Mouse (Mus musculus) spleen, embryonic (tissue): ENCODE data around the gene Ptcra.
"Not testable (repeated sequence)": the region's sequence is repeated elsewhere in the genome, so short reads cannot be mapped to it uniquely, and the experiment has no call there.

Source experiments
- CTCF ChIA-PET: fragments of 350-600 bp; sonication (Branson Sonifier 250); formaldehyde crosslinking; loops from one replicate; lab custom pipeline; 2022; lab: Charles Lee

Gene Ptcra

GRCm38 (mm10) chr17:46772038-46772403 lies 8.5 kb upstream of the Ptcra start:
- CTCF ChIA-PET: interaction anchor here (0.7 kb wide), 1 partner anchor 190 kb away, joined by 3 read pairs; no protein-coding TSS in a partner anchor

DNA sequence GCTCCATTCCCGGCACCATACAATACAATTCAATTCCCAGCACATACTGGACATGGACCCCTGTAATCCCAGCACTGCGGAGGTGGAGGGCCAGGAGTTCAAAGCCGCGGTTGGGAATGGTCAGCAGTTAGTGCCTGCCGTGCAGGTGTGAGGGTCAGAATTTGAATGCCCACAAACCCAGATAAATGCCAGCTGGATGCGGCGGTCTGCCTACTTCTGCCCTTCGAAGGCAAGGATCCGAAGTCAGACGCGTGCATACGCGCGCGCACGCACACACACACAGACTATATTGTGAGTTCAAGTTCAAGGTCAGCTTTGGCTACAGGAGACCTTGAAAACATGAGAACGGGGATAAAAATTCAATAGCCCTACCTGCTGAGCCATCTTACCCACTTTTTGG lies 8.1 kb upstream of the Ptcra start:
- CTCF ChIA-PET: interaction anchor here (0.6 to 0.7 kb wide), 2 partner anchors 96 to 190 kb away, joined by 3 read pairs; no protein-coding TSS in a partner anchor

DNA sequence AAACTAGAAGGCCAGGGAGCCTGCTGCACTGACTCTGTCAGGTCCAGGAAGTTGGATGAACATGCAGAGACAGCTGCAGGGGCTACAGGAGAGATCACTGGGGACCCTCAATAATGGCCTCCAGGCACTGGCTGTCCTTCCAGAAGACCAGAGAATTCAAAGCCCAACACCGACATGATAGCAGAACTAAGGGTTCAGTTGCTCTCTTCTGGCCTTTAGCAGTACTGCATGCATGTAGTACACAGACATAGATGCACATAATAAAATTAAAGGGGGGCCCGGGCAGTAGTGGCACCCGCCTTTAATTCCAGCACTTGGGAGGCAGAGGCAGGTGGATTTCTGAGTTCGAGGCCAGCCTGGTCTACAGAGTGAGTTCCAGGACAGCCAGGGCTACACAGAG lies 7.5 kb upstream of the Ptcra start:
- CTCF ChIA-PET: interaction anchor here (0.6 to 0.7 kb wide), 2 partner anchors 96 to 189 kb away, joined by 3 read pairs; no protein-coding TSS in a partner anchor

- CTCF ChIA-PET: no interaction called here
These were observed 7.0 kb upstream of the Ptcra start for GRCm38 (mm10) chr17:46770546-46770945.

- CTCF ChIA-PET: no interaction called here
These were observed 4.4 kb upstream of the Ptcra start for GRCm38 (mm10) chr17:46767868-46768267.

GRCm38 (mm10) chr17:46764916-46765315 lies 1.4 kb upstream of the Ptcra start:
- CTCF ChIA-PET: not testable (repeated sequence)

- CTCF ChIA-PET: no interaction called here
These were observed 4.8 kb downstream of the Ptcra start for GRCm38 (mm10) chr17:46758753-46759152.

DNA sequence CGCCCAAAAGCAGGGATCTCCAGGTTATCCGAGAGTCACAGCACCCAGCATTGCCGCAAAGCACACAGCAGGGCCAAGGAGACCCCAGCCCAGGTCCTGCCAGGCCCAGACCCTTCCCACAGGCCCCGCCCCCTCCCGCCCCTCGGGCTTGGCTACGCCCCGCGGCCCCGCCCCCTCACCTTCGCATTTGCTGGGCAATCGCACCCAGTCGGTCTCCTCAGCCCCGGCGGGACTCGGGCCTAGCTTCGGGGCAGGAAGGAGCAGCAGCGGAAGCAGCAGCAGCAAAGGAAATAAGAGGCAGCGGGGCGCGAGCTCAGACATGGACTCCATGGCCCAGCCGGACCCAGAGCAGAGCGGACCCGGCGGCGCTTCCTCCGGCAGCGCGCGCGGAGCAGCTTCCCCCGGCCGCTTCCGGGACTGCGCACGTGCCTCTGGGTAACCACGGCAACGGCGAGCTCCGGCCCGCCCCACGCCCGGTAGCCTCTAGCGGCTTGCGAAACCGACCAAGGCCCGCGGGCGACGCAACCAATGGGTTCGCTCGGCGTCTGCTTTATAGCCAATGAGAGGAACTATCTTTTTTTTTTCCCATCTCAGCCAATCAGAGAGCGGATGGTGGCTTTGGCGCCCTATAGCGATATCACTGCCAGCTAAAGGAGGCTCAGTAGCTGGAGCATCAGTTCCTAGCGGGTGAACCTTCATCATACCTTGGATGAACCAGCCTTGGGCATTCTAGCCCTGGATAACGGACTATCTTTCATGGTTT lies 11.5 kb downstream of the Ptcra start, which contains the start of gene Cnpy3:
TSS of gene Cnpy3 (minus strand) at position 421 of the 763 bp plus-strand sequence.
- CTCF ChIA-PET: interaction anchor here (0.6 to 0.9 kb wide), 3 partner anchors 30 to 118 kb away, joined by 3 to 14 read pairs (median 4); partner anchors contain the start of gene Rpl7l1

DNA sequence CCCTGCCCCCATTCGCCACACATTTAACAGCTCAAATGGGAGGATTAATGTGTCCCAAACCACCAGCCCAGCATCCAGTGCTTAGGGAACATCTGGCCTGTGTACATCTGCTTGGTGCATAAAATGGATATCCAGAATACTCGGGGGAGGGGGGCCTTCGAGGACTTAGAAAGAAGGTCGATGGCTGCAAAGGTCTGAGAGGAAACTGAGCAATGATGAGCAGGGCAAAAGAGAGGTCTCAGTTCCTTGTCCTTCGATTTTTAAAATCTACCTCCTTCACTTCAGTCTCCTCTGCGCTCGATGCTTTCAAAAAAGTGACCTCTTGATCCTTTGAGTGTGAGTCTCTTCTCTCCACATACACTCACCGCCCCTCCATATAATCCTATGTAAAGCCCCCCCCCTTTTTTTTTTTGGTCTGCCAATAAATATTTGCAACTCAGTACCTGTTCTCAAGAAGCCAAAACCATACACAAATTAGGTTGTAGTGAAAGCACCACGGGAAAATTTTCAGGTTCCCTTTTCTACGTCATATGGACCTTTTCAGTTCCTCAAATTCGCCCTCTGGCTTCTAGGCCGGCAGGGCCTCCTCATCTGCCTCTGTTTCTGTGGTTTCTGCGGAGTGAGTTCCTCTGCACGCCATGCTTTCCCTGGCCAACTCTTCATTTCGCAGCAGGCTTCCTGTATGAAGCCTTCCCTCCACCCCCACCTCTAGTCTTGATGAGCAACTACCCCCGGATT lies 12.3 kb downstream of the Ptcra start:
- CTCF ChIA-PET: interaction anchor here (0.6 to 0.9 kb wide), 2 partner anchors 31 to 114 kb away, joined by 3 to 6 read pairs; partner anchors contain the start of gene Rpl7l1

DNA sequence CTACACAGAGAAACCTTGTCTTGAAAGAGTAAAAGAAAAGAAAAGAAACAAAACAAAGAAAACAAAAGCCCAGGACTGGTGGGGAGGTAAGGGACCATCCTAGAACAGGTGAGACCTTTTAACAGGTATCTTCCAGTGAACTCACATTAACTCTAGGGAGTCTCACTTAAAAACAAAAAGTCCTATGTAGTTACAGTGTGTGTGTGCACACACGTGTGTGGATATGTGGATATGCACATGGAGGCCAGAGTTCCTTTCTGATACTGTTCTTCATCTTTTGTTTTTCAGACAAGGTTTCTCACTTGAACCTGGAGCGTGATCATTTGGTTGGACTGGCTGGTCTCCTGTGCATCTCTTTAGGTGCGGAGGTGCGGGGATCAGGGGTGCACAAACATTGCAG lies 12.9 kb downstream of the Ptcra start:
- CTCF ChIA-PET: interaction anchor here (0.6 kb wide), 1 partner anchor 113 kb away, joined by 6 read pairs; no protein-coding TSS in a partner anchor

GRCm38 (mm10) chr17:46749282-46749681 lies 14.2 kb downstream of the Ptcra start:
- CTCF ChIA-PET: no interaction called here

GRCm38 (mm10) chr17:46747806-46748205 lies 15.7 kb downstream of the Ptcra start:
- CTCF ChIA-PET: interaction anchor here (0.5 kb wide), 1 partner anchor 143 kb away, joined by 5 read pairs; the partner anchor contains the start of gene Tbcc

DNA sequence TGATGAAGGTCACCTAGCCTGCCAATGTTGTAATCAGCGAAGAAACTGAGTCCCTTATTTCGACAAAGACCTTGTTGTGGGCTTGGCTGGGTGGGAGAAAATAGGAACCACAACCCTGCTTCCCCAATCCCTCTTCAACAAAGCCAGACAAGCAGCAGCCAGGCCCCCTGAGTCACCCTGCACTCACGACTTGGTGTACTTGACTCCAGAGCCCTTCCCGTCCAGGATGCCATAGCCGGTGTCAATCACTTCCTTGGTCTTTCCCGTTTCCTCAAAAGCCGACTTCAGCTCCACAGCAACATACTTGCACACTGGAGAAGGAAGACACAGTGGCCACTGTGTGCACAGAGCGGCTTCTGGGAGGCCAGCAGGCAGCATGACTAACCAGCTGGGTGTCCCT lies 16.3 kb downstream of the Ptcra start:
- CTCF ChIA-PET: interaction anchor here (0.5 kb wide), 1 partner anchor 143 kb away, joined by 5 read pairs; the partner anchor contains the start of gene Tbcc

- CTCF ChIA-PET: no interaction called here
These were observed 18.0 kb downstream of the Ptcra start for GRCm38 (mm10) chr17:46745506-46745905.

DNA sequence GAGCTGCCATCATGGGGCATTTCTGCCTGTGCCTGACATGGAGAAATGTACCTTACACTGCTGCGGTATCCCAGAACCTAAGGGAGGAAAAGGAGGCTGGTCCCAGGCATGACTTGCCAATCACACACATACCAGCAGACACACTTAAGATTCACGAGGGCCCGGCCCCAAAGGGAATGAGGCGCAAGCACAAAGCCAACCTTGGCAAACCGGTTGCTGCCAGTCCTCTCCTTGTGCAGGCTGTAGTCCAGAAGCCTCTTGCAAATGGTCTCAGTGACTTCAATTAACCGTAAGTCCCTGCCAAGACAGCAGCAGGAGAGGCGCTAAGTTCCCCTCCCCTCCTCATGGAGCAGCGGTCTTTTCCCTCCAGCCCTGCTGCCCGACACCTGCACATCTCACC lies 20.5 kb downstream of the Ptcra start:
- CTCF ChIA-PET: interaction anchor here (1.2 kb wide), 1 partner anchor 10 kb away, joined by 4 read pairs; no protein-coding TSS in a partner anchor

- CTCF ChIA-PET: no interaction called here
These were observed 22.2 kb downstream of the Ptcra start for GRCm38 (mm10) chr17:46741305-46741704.

DNA sequence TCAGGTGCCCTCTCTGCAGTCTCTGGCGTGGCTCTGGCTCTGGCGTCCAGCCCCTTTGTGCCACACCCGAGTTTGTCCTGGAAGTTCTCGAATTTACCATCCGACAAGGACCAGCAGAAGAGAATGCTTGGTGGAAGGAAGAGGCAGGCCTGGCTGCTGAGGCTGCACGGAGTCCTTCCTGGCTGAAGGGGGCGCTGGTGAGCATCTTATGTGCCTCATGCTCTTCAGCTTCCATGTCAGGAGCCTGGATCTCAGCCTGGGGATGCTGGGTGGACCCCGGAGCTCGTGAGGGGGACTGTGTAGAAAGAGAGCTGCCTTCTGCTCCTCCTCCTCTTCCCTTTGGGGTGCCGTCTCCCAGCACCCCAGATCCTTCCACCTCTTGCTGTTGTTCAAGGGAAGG lies 27.4 kb downstream of the Ptcra start:
- CTCF ChIA-PET: no interaction called here

DNA sequence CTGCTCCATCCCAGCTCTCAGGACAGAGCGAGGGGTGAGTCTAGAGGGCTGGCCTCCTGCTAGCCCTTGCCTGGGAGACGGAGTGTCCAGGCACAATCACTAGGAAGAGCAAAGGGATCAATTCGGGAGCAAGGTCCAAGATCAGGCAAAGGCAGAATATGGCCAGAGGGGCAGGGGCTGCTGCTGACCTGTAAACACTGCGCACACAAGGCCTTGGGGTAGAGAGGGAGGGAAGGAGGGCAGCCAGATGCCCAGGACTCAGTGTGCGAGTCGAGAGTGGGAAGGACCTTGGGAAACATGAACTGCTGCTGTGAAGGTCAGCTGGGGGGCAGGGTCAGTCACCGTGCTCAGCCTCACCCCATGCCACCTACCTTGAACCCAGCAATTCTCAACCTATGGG lies 28.2 kb downstream of the Ptcra start:
- CTCF ChIA-PET: no interaction called here

DNA sequence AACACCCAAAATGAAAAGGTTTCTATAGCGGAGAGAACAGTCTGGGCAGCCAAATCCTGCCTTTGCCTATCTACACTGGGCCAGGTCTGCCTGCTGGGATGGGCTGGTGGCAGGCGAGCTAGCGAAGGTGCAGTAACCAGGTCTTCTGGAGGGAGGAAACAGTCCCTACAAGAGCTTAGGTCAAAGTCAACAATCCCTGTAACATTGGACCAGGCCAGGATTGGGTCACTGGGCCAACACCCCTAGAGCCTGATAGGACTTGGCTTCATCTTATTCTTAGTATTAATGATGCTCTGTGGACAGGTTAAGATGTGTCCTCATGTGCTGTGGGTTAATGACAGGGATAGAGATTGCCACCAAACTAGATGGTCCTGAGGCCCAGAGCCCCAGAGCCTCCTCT lies 29.5 kb downstream of the Ptcra start:
- CTCF ChIA-PET: no interaction called here

DNA sequence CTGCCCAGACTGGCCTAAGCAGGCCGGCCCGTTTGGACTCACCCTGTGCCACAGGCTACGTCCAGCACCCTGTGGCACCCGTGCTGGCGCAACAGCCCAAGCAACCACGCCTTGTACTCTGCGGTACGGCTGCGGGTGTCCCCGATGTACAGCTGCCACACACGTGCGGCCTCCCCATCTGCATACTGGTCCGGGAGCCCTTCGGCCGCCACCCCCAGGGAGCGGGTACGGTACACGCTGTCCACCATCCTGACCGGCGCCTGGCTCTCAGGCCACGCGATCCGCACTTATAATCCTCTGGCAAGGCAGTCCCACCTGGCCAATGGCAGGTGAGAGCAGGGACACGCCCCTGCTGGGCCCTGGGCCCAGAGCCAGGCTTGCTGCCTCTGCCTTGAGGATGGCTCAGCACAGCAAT lies 34.6 kb downstream of the Ptcra start, which contains the start of gene Gnmt:
TSS of gene Gnmt (minus strand) at position 265 of the 415 bp plus-strand sequence.
- CTCF ChIA-PET: interaction anchor here (0.7 kb wide), 1 partner anchor 80 kb away, joined by 3 read pairs; no protein-coding TSS in a partner anchor

DNA sequence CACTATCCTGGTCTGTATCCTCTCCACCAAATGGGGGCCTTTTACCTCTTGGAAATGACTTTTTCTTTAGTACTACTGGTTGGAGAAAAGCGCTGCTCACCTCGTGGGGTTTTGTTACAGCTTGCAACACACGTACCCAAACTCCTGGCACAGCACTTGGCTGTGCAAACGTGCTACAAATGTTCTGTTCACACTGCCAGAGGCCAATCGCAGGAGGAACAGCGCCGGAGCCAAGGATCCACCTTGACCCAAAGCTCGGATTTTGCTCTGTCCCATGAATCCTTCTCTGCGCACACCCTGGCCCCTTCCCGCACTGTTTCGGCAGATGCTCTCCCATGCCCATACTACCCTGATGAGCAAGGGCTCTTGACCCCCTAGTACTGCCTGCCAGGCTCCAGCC lies 35.0 kb downstream of the Ptcra start:
- CTCF ChIA-PET: interaction anchor here (0.7 kb wide), 1 partner anchor 80 kb away, joined by 3 read pairs; no protein-coding TSS in a partner anchor

DNA sequence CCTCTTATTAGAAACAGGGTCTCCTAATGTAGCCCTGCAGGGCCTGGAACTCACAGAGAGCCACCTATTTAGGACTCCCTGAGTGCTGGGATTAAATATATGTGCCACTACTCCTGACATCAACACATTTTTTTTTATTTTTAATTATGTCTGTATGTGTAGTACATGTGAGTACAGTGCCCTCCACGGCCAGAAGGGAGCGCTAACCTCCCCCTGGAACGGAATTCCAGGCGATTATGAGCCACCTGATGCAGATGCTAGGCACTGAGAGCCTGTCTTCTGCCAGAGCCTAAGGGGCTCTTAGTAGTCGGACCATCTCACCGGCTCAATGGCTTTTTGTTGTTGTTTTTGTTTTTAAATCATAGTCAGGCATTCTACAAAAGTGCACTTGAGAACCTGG lies 35.5 kb downstream of the Ptcra start:
- CTCF ChIA-PET: interaction anchor here (0.6 kb wide), 1 partner anchor 1211 kb away, joined by 3 read pairs; no protein-coding TSS in a partner anchor
